Mouse (Mus musculus) limb, embryonic 14.5 days (tissue): Measurements from ENCODE around the gene Sox13. TPM values are rescaled to one million over a fixed set of nuclear protein-coding genes. Genes with fewer than 3 reads are reported as not detected.

Source experiments
- ATAC-seq: fragments of 200-750 bp; cut with Nextera tagmentation; 2 replicates; pipeline ENCODE4 v1.8.0; 2017; ENCODE audit warnings: low read depth, moderate number of reproducible peaks, moderate TSS enrichment; ENCODE audit not compliant: low FRiP score
- DNase-seq: peaks from one replicate; pipeline ENCODE4 v3.0.0-alpha.2; 2015; ENCODE audit warnings: low spot score
- H3K27ac ChIP-seq: fragments of 300-500 bp; sonication (generic); replicated peaks from 2 replicates; pipeline ENCODE4 v1.5.1; 2014; ENCODE audit warnings: low read depth, mild to moderate bottlenecking, low read length, moderate library complexity, mixed read lengths
- H3K27me3 ChIP-seq: fragments of 300-500 bp; sonication (generic); 2 replicates; pipeline ENCODE4 v1.6.1; 2014; ENCODE audit warnings: low read length, mixed read lengths; ENCODE audit not compliant: control insufficient read depth, insufficient read depth
- H3K36me3 ChIP-seq: fragments of 300-500 bp; sonication (generic); 2 replicates; pipeline ENCODE4 v1.6.1; 2014; ENCODE audit warnings: mild to moderate bottlenecking, low read length, moderate library complexity, mixed read lengths; ENCODE audit not compliant: control insufficient read depth, insufficient read depth
- H3K4me1 ChIP-seq: fragments of 300-500 bp; sonication (generic); 2 replicates; pipeline ENCODE4 v1.6.1; 2014; ENCODE audit warnings: antibody characterized with exemption, low read length, mixed read lengths; ENCODE audit not compliant: control insufficient read depth, insufficient read depth
- H3K4me2 ChIP-seq: fragments of 300-500 bp; sonication (generic); replicated peaks from 2 replicates; pipeline ENCODE4 v1.6.1; 2014; ENCODE audit warnings: low read depth, mild to moderate bottlenecking, low read length, moderate library complexity; ENCODE audit not compliant: severe bottlenecking
- H3K4me3 ChIP-seq: fragments of 300-500 bp; sonication (generic); replicated peaks from 2 replicates; pipeline ENCODE4 v1.5.1; 2014; ENCODE audit warnings: low read length
- H3K9ac ChIP-seq: fragments of 300-500 bp; sonication (generic); 2 replicates; pipeline ENCODE4 v1.6.1; 2014; ENCODE audit warnings: mild to moderate bottlenecking, low read depth, low read length, moderate library complexity; ENCODE audit not compliant: severe bottlenecking
- H3K9me3 ChIP-seq: fragments of 300-500 bp; sonication (generic); 2 replicates; pipeline ENCODE4 v1.6.1; 2016; ENCODE audit warnings: low read length; ENCODE audit not compliant: control insufficient read depth
- POLR2A ChIP-seq: fragments of 200-500 bp; IDR thresholded peaks from 2 replicates; pipeline ENCODE4 v1.8.0; 2012; ENCODE audit warnings: inconsistent platforms, mild to moderate bottlenecking, moderate library complexity, borderline replicate concordance; ENCODE audit not compliant: insufficient read depth, insufficient read length; ENCODE audit errors: extremely low read depth
- WGBS: fragments of 180-500 bp; shearing (Covaris S2); extraction: QIAGEN DNeasy Blood & Tissue Kit; methylation state at CpG from one replicate; pipeline ENCODE4 v1.1.7; 2014; 5-methylcytosine and 5-hydroxymethylcytosine counted together
- polyA plus RNA-seq, 2 experiments: library from polyadenylated mRNA; depleted of rRNA in 1 of 2; stranded (reverse) in 1 of 2; unstranded in 1 of 2; fragments of >200 nt; fragmentation: Nextera tagmentation in 1 of 2; extraction: Ambion mirVana in 1 of 2; gene quantifications; 2 replicates each; pipeline versions ENCODE4 v1.2.1 to v1.2.3; 2012 to 2014

The Sox13 gene
- polyA plus RNA-seq, 2 experiments, result 4.7 to 22.9 TPM

DNA sequence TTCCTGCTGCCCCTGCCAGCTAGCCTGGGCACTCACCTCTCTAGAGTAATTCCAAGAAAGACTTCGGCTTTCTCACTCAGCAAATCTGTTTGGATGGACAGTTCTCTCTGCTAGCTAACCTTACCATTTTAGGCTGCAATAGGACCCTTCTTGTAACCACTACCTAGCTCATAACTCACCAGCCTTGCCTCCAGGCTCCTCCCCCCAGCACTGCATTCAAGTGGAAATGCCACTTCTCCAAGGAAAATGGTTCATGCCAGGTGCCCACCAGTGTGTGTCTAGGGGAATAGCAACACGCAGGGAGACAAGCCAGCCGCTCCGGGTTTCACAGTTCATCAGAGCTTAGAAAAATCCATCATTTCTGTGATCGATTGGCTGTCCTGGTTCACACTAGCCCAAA is 46.6 kb downstream of the Sox13 start:
- Histone ChIP-seq H3K9ac (no peak overlapping the region), H3K4me2 (no peak overlapping the region), H3K9me3 (no peaks in the 10 kb centered on the region), H3K36me3 (no peaks in the 10 kb centered on the region), H3K27ac (no peak overlapping the region), H3K4me3 (no peak overlapping the region), H3K4me1 (no peaks in the 10 kb centered on the region), H3K27me3 (no peaks in the 10 kb centered on the region)
- WGBS, result 89% methylated on average over 5 of the region's 5 CpGs
- ATAC-seq (no peak), DNase-seq (no peak)
- TF ChIP-seq POLR2A, result no peak

DNA sequence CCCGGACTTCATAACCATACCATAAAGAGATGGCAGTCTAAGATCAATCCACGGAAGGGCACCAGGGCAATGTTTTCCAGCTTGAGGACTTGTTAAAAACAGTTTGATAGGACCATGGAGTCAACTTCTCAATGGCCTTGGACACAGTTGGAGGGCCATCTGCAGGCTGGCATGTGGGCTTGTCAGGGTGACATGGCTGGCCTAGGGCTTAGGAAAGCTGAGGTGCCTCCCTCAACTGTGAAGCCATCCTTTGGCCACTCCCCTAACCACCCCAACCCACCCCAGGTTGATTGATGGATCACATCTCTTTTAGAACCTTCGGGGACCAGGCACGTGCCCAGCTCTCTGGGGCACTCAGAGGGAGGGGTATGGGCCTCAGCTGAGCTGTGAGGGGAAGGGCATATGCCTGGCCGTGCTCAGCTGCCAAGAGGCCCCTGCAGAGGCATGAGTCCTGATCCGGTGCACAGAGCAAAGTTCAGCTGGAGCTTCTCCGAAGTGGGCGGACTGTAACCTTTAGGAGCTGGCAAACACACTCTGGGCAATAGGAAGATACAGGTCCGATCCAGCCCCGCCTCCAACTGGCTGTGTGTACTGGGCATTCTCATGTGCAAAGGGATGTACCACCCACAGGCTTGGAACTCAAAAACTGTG is 48.4 kb downstream of the Sox13 start:
- Histone ChIP-seq H3K4me3 (no peak overlapping the region), H3K27me3 (no peaks in the 10 kb centered on the region), H3K9ac (no peak overlapping the region), H3K4me2 (no peak overlapping the region), H3K36me3 (no peaks in the 10 kb centered on the region), H3K27ac (no peak overlapping the region), H3K4me1 (no peaks in the 10 kb centered on the region), H3K9me3 (no peaks in the 10 kb centered on the region)
- TF ChIP-seq POLR2A, result no peak
- DNase-seq, result no peak
- ATAC-seq, result no peak
- WGBS, result 59% methylated on average over 10 of the region's 10 CpGs

DNA sequence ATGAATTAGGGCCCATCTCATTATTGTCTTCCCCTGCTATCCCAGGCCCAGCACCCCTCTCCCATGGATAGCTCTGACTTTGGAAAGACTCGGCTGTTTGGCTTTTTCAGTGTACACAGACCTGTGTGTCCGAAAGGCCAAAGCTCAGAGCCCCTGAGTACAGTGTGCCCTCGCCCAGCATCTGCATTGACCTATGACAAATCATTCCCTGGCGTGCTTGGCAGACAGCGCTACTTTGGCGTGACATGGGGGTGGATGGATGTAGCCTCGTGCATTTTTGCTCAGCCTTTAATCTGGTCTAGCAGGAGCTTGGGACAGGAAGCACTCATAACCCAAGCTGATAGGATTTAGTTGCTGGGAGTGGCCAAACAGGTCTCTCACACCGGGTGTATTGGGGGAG is 52.1 kb downstream of the Sox13 start:
- no peak for DNase-seq
- no peak overlapping the region for H3K4me3 ChIP-seq
- no peaks in the 10 kb centered on the region for H3K36me3 ChIP-seq
- H3K27me3 ChIP-seq, result no peaks in the 10 kb centered on the region
- H3K4me1 ChIP-seq, result 0 out of 2 replicates have a peak, but pooled peaks cover 5% of the 10 kb centered on the region
- no peak for ATAC-seq
- WGBS, result 69% methylated on average over 8 of the region's 8 CpGs
- TF ChIP-seq POLR2A, result no peak
- H3K4me2 ChIP-seq, result no peak overlapping the region
- H3K27ac ChIP-seq, result no peak overlapping the region
- no peaks in the 10 kb centered on the region for H3K9me3 ChIP-seq
- no peak overlapping the region for H3K9ac ChIP-seq

DNA sequence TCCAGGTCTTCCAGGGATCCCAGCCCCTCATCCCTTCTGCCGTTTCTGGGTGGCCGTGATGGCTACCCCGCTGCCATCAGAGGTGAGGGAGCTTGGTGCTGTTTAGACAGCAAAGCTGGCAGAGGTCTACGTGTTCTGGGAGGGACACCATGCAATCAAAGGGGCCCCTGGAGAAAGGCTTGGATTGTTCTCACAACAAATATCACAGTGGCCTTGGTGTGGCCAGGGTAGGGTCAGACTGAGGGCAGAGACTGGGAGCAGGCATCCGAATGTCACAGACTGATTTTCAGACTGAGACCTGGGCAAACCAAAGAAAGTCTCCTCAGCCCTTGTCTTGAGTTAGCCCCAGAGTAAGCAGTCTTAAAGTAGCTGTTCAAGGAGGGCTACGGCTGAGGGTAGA is 52.7 kb downstream of the Sox13 start:
- Histone ChIP-seq H3K27me3 (no peaks in the 10 kb centered on the region), H3K4me3 (no peak overlapping the region), H3K36me3 (no peaks in the 10 kb centered on the region), H3K9me3 (no peaks in the 10 kb centered on the region), H3K4me1 (0 out of 2 replicates have a peak, but pooled peaks cover 5% of the 10 kb centered on the region), H3K27ac (no peak overlapping the region), H3K9ac (no peak overlapping the region), H3K4me2 (no peak overlapping the region)
- WGBS, result 72% methylated on average over 6 of the region's 6 CpGs
- no peak for TF ChIP-seq POLR2A
- DNase-seq, result no peak
- ATAC-seq, result no peak

DNA sequence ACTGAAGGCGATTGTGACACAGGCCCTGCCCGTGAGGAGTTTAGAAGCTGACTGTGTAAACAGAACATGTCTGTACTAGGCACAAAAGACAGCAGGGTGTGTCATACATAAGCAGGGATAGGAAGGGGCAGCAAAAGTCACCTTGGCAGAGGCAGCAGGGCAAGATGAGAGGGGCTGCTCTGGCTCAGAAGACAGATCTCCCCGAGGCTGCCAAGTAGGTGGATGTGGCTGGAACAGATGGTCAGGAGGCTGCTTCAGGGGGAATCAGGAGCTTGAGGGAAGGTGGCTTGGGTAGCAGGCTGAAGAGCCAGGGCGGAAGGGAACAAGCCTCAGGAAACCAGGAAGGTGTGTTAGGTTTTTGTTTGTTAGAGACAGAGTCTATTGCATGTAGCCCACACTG is 53.8 kb downstream of the Sox13 start:
- no peak for ATAC-seq
- no peak overlapping the region for H3K4me3 ChIP-seq
- no peak overlapping the region for H3K27ac ChIP-seq
- no peak overlapping the region for H3K4me2 ChIP-seq
- H3K9ac ChIP-seq, result no peak overlapping the region
- TF ChIP-seq POLR2A, result no peak
- 62% methylated on average over 4 of the region's 4 CpGs for WGBS
- H3K27me3 ChIP-seq, result 0 out of 2 replicates have a peak, but pooled peaks cover 7% of the 10 kb centered on the region
- 0 out of 2 replicates have a peak, but pooled peaks cover 5% of the 10 kb centered on the region for H3K4me1 ChIP-seq
- DNase-seq, result no peak
- no peaks in the 10 kb centered on the region for H3K9me3 ChIP-seq
- no peaks in the 10 kb centered on the region for H3K36me3 ChIP-seq

DNA sequence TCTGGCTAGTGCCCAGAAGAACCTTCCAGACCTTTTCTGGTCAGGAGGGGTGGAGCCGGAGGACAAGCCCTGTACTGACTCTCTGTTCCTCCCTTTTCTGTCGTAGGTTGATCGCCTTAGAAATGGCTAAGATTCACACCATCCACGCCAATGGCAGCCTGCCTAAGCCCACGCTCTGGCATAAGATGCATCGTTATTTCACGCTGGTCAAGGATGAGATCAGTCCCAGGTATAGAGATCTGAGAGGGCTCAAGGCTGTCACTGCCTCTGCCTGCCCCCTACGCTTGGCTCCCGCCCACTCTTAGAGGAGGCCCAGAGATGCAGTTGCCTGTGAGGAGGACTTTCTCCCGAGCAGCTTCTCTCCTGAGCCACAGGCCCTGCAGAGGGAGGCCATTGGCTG is 55.5 kb downstream of the Sox13 start:
- DNase-seq, result no peak
- Histone ChIP-seq H3K9me3 (no peaks in the 10 kb centered on the region), H3K36me3 (no peaks in the 10 kb centered on the region), H3K27ac (no peak overlapping the region), H3K4me3 (no peak overlapping the region), H3K9ac (no peak overlapping the region), H3K4me1 (peaks cover 8% of the 10 kb centered on the region; the same call in 1 of the 2 replicates), H3K4me2 (no peak overlapping the region), H3K27me3 (peaks cover 23% of the 10 kb centered on the region)
- ATAC-seq, result no peak
- TF ChIP-seq POLR2A, result no peak
- 55% methylated on average over 10 of the region's 10 CpGs for WGBS
